Mouse (Mus musculus) embryo, embryonic 9.5 days (tissue): ENCODE results near the gene Tns1.

Source experiments
- DNase-seq: peaks from one replicate; pipeline ENCODE4 v3.0.0-alpha.2; 2017; ENCODE audit errors: extremely low spot score

Gene Tns1

DNA sequence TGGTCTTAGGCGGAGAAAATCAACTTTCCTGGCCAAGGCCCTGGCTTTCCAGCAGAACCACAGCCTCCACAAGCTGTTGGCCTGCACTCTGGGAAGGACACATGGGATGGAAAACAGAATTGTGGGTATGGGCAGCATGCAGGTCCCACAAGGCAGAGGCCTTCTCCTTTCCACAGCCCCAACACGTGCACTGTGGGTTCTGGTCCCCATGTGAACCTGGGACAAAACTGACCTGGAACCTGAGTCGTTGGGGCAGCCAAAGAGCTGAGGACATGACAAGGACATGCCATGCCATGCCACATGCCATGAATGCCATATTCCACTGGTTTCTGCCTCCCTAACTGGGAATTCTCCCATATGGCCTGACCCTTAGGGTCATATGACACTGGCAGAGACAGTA, 263.8 kb downstream of the Tns1 start:
- no peak for DNase-seq
